Mouse (Mus musculus) embryonic facial prominence, embryonic 12.5 days (tissue): ENCODE data around the gene Asrgl1. TPM values are rescaled to one million over a fixed set of nuclear protein-coding genes. Genes with fewer than 3 reads are reported as not detected.
"Not testable (repeated sequence)": the region's sequence is repeated elsewhere in the genome, so short reads cannot be mapped to it uniquely, and the experiment has no call there.

Experiments
- ATAC-seq: fragments of 200-750 bp; cut with Nextera tagmentation; 2 replicates; pipeline ENCODE4 v1.8.0; 2017; ENCODE audit not compliant: insufficient number of reproducible peaks, insufficient read depth, low FRiP score, low TSS enrichment
- H3K27ac ChIP-seq: fragments of 300-500 bp; sonication (generic); 2 replicates; pipeline ENCODE4 v1.5.1; 2016; ENCODE audit warnings: mild to moderate bottlenecking
- H3K27me3 ChIP-seq: fragments of 300-500 bp; sonication (generic); 2 replicates; pipeline ENCODE4 v1.6.1; 2016; ENCODE audit warnings: mild to moderate bottlenecking, moderate library complexity
- H3K36me3 ChIP-seq: fragments of 300-500 bp; sonication (generic); 2 replicates; pipeline ENCODE4 v1.6.1; 2016; ENCODE audit warnings: mild to moderate bottlenecking
- H3K4me1 ChIP-seq: fragments of 300-500 bp; sonication (generic); 2 replicates; pipeline ENCODE4 v1.6.1; 2016
- H3K4me2 ChIP-seq: fragments of 300-500 bp; sonication (generic); replicated peaks from 2 replicates; pipeline ENCODE4 v1.6.1; 2016; ENCODE audit warnings: mild to moderate bottlenecking, moderate library complexity
- H3K4me3 ChIP-seq: fragments of 300-500 bp; sonication (generic); 2 replicates; pipeline ENCODE4 v1.5.1; 2016; ENCODE audit warnings: mild to moderate bottlenecking
- H3K9ac ChIP-seq: fragments of 300-500 bp; sonication (generic); 2 replicates; pipeline ENCODE4 v1.6.1; 2016; ENCODE audit warnings: mild to moderate bottlenecking, moderate library complexity
- H3K9me3 ChIP-seq: fragments of 300-500 bp; sonication (generic); 2 replicates; pipeline ENCODE4 v1.6.1; 2016; ENCODE audit warnings: mild to moderate bottlenecking, moderate library complexity
- WGBS: fragments of 180-500 bp; shearing (Covaris S2); methylation state at CpG from one replicate; pipeline ENCODE4 v1.1.7; 2016; 5-methylcytosine and 5-hydroxymethylcytosine counted together
- polyA plus RNA-seq: library from polyadenylated mRNA; unstranded; fragments of >200 nt; fragmentation: Nextera tagmentation; extraction: Ambion mirVana; gene quantifications from 2 replicates; pipeline ENCODE4 v1.2.1, GENCODE M21; 2016

Gene Asrgl1
- polyA plus RNA-seq, result 16.4 and 17.6 TPM in 2 replicates

DNA sequence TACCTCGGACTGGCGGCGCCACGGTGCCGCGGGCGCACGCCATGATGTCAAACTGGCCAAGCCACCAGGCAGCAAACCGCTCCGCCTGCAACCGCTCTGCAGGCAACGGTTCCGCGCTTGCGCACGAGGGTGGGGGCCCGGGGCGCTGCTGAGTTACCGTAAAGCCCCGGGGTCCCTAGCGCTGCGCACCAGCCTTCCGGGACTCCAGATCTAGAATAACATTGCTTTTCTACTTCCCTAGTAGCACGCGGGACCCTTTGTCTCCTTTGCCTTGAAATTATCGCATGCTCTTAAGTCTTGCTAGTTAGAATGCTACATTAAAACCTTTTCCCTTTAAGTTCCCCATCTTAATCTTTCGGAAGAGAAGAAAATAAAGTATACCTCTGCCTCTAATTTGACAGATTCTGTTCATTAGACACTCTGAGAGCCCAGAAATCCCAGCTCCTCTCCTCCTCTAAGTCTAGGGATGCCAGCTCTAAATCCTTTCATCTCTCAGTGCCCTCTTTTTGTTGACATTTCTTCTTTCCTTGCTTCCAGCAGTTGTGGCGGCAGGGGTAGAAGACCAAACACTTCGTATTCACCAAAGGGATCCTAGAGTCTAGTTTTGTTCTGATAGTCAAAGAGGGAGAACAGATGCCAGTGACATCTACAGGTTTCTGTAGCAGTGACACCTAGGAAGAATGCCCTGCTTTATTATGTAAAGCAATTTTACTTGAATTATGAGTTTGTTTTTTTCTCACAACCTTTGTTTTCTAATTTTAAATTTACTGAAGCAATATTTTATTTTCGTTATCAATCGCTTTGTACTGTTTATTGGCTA lies at the start of gene Asrgl1:
TSS of gene Asrgl1 (minus strand) at position 125 of the 820 bp plus-strand sequence.
- no peak within 1 kb of the TSS for H3K27ac ChIP-seq
- WGBS, result 11% methylated on average over 31 of the region's 31 CpGs
- no peaks in the 10 kb centered on the region for H3K36me3 ChIP-seq
- peak; percentile 96 for ATAC-seq
- peak within 1 kb of the TSS; percentile 64 for H3K9ac ChIP-seq
- peak within 1 kb of the TSS; percentile 95 for H3K4me2 ChIP-seq
- H3K9me3 ChIP-seq, result no peaks in the 10 kb centered on the region
- H3K4me1 ChIP-seq, result 0 out of 2 replicates have a peak, but pooled peaks cover 7% of the 10 kb centered on the region
- H3K27me3 ChIP-seq, result no peaks in the 10 kb centered on the region
- peak within 1 kb of the TSS; percentile 58 for H3K4me3 ChIP-seq

GRCm38 (mm10) chr19:9146214-9146613 lies 10.8 kb upstream of the Asrgl1 start:
- ATAC-seq, result no peak
- 65% methylated on average over 4 of the region's 4 CpGs for WGBS
- Histone ChIP-seq H3K4me1 (no peaks in the 10 kb centered on the region), H3K9ac (no peak overlapping the region), H3K4me2 (no peak overlapping the region), H3K36me3 (no peaks in the 10 kb centered on the region), H3K27ac (no peak overlapping the region), H3K27me3 (no peaks in the 10 kb centered on the region), H3K4me3 (no peak overlapping the region), H3K9me3 (no peaks in the 10 kb centered on the region)

DNA sequence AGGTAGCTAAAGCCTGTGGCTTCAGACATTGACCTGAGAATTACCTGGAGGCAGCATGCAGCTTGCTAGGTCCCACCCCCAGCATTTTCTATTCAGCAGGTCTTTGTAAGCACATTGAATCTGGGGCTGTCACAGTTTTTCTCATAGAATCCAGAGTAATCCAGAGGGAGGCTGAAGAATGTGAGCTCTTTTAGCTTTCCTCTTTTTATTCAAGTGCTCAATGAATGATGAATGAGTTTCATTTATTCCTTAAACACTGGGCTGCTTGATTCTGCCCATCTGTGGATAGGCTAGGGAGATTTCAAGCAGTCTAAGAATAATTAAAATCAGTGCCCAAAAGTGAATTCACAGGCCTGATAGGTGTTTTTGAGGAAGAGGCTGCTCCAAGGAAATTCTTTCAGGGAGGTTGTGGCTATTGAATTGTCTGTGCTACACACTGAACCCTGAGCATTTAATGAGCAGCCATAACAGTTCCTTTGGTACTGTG lies 8.2 kb upstream of the Asrgl1 start:
- H3K4me1 ChIP-seq, result no peaks in the 10 kb centered on the region
- H3K4me2 ChIP-seq, result no peak overlapping the region
- H3K9ac ChIP-seq, result no peak overlapping the region
- H3K4me3 ChIP-seq, result no peak overlapping the region
- no peaks in the 10 kb centered on the region for H3K9me3 ChIP-seq
- no peak overlapping the region for H3K27ac ChIP-seq
- no peaks in the 10 kb centered on the region for H3K36me3 ChIP-seq
- 0 out of 2 replicates have a peak, but pooled peaks have one; percentile 52 for ATAC-seq
- no peaks in the 10 kb centered on the region for H3K27me3 ChIP-seq

DNA sequence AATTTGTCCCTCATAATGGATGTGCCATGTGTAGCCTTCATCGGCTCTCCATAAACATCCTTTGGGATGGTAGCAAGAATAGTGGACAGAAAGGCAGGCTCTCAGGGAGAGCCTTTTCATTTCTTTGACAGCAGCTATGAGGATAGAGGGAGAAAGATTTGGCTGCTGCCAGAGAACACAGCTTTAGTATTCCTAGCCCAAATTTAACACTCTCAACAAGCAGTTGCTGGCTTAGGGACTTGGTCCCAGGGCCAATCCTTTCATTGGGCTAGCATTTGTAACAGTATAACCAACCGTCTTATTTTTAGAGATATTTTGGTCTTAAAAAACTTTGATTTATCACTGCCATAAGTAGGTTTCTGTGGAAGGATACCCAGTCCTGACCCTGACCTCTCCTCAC lies 7.8 kb upstream of the Asrgl1 start:
- Histone ChIP-seq H3K4me2 (no peak overlapping the region), H3K4me3 (no peak overlapping the region), H3K36me3 (no peaks in the 10 kb centered on the region), H3K9ac (no peak overlapping the region), H3K4me1 (no peaks in the 10 kb centered on the region), H3K9me3 (no peaks in the 10 kb centered on the region), H3K27me3 (no peaks in the 10 kb centered on the region), H3K27ac (no peak overlapping the region)
- WGBS, result 80% methylated on average over 2 of the region's 2 CpGs
- no peak for ATAC-seq

GRCm38 (mm10) chr19:9140361-9140760 lies 4.9 kb upstream of the Asrgl1 start:
- H3K27me3 ChIP-seq, H3K4me2 ChIP-seq, H3K27ac ChIP-seq, H3K4me1 ChIP-seq, H3K9me3 ChIP-seq, ATAC-seq, H3K4me3 ChIP-seq, H3K36me3 ChIP-seq, H3K9ac ChIP-seq: not testable (repeated sequence)
- WGBS, result 78% methylated on average over 1 of the region's 1 CpGs

- no peak overlapping the region for H3K9ac ChIP-seq
- no peak overlapping the region for H3K4me2 ChIP-seq
- no peak overlapping the region for H3K27ac ChIP-seq
- no peaks in the 10 kb centered on the region for H3K27me3 ChIP-seq
- no peak for ATAC-seq
- H3K4me1 ChIP-seq, result 0 out of 2 replicates have a peak, but pooled peaks cover 7% of the 10 kb centered on the region
- H3K36me3 ChIP-seq, result no peaks in the 10 kb centered on the region
- H3K4me3 ChIP-seq, result no peak overlapping the region
- 92% methylated on average over 1 of the region's 1 CpGs for WGBS
- no peaks in the 10 kb centered on the region for H3K9me3 ChIP-seq
Observed at GRCm38 (mm10) chr19:9137159-9137558, 1.7 kb upstream of the Asrgl1 start.

- WGBS, result 1% methylated on average over 34 of the region's 37 CpGs
- Histone ChIP-seq H3K9ac (peak overlapping the region; percentile 64), H3K4me1 (0 out of 2 replicates have a peak, but pooled peaks cover 7% of the 10 kb centered on the region), H3K27me3 (no peaks in the 10 kb centered on the region), H3K36me3 (no peaks in the 10 kb centered on the region), H3K4me3 (peak overlapping the region; percentile 58), H3K9me3 (no peaks in the 10 kb centered on the region), H3K4me2 (peak overlapping the region; percentile 95), H3K27ac (no peak overlapping the region)
- ATAC-seq, result peak; percentile 74
Observed at GRCm38 (mm10) chr19:9134746-9135511, 507 bp downstream of the Asrgl1 start.

DNA sequence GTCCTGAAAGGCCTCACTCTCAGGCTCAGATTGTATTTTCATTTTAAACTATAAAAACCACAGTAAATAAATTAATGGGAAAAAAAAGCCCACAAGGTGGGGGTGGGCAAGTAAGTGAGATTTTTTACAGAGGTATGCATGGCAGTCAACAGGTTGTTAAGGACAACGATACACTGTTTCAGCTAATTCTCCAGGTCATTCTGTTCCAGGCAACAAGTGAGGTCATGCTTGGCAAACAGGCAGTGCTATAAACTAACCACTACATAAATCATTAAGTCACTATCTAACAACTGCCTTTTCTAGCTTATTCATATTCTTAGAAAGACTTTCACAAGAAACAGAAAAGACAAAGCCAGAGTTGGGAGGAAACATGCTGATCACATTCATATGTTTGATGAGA lies 5.4 kb downstream of the Asrgl1 start:
- H3K4me3 ChIP-seq, result no peak overlapping the region
- WGBS, result 91% methylated on average over 1 of the region's 1 CpGs
- H3K27me3 ChIP-seq, result no peaks in the 10 kb centered on the region
- no peaks in the 10 kb centered on the region for H3K9me3 ChIP-seq
- no peak overlapping the region for H3K4me2 ChIP-seq
- no peak overlapping the region for H3K27ac ChIP-seq
- 0 out of 2 replicates have a peak, but pooled peaks cover 7% of the 10 kb centered on the region for H3K4me1 ChIP-seq
- H3K36me3 ChIP-seq, result peaks cover 9% of the 10 kb centered on the region; the same call in 1 of the 2 replicates
- H3K9ac ChIP-seq, result no peak overlapping the region
- ATAC-seq, result no peak

GRCm38 (mm10) chr19:9128499-9129194 lies 6.8 kb downstream of the Asrgl1 start:
- H3K27ac ChIP-seq, result no peak overlapping the region
- no peaks in the 10 kb centered on the region for H3K27me3 ChIP-seq
- no peaks in the 10 kb centered on the region for H3K9me3 ChIP-seq
- no peak overlapping the region for H3K4me3 ChIP-seq
- ATAC-seq, result no peak
- 91% methylated on average over 4 of the region's 4 CpGs for WGBS
- peaks cover 9% of the 10 kb centered on the region; the same call in 1 of the 2 replicates for H3K36me3 ChIP-seq
- 0 out of 2 replicates have a peak, but pooled peaks cover 3% of the 10 kb centered on the region for H3K4me1 ChIP-seq
- H3K9ac ChIP-seq, result no peak overlapping the region
- H3K4me2 ChIP-seq, result no peak overlapping the region

GRCm38 (mm10) chr19:9123986-9124385 lies 11.4 kb downstream of the Asrgl1 start:
- not testable (repeated sequence) for ATAC-seq, H3K4me1 ChIP-seq, H3K27me3 ChIP-seq, H3K9me3 ChIP-seq, H3K9ac ChIP-seq, H3K4me3 ChIP-seq, H3K36me3 ChIP-seq, H3K27ac ChIP-seq, H3K4me2 ChIP-seq
- 88% methylated on average over 2 of the region's 2 CpGs for WGBS

DNA sequence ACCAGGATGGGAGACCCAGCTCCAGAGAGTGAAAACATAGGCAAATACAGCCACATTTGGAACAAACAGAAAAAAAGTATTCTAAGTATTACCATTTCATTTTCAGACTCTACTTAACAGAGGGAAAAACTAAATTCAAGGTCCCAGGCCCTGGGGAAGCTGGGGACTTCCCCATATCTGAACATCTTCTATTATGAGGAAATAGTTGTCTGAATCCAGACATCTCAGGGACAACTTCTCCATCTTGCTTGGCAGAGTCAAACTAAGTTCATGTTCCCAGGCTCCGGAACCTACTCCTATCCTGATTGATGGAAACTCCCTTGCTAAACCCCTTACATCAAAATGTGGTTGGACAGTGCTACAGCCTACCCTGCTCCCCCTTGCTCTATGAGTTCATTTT lies 13.0 kb downstream of the Asrgl1 start:
- Histone ChIP-seq H3K27ac (no peak overlapping the region), H3K9me3 (no peaks in the 10 kb centered on the region), H3K27me3 (no peaks in the 10 kb centered on the region), H3K4me3 (no peak overlapping the region), H3K4me1 (no peaks in the 10 kb centered on the region), H3K9ac (no peak overlapping the region), H3K4me2 (no peak overlapping the region), H3K36me3 (peaks cover 5% of the 10 kb centered on the region; the same call in 1 of the 2 replicates)
- WGBS, result 98% methylated on average over 1 of the region's 1 CpGs
- no peak for ATAC-seq
